Mouse (Mus musculus) heart, embryonic 12.5 days (tissue): ENCODE results near the gene Pabpc4. TPM values are rescaled to one million over a fixed set of nuclear protein-coding genes. Genes with fewer than 3 reads are reported as not detected.

Experiments used
- ATAC-seq: fragments of 200-750 bp; cut with Nextera tagmentation; 2 replicates; pipeline ENCODE4 v1.8.0; 2017; ENCODE audit warnings: moderate TSS enrichment, moderate library complexity; ENCODE audit not compliant: insufficient number of reproducible peaks, low FRiP score
- H3K27ac ChIP-seq: fragments of 300-500 bp; sonication (generic); 2 replicates; pipeline ENCODE4 v1.5.1; 2016; ENCODE audit warnings: mild to moderate bottlenecking, moderate library complexity; ENCODE audit not compliant: poor library complexity, severe bottlenecking
- H3K27me3 ChIP-seq: fragments of 300-500 bp; sonication (generic); replicated peaks from 2 replicates; pipeline ENCODE4 v1.6.1; 2016; ENCODE audit warnings: mild to moderate bottlenecking, moderate library complexity
- H3K36me3 ChIP-seq: fragments of 300-500 bp; sonication (generic); 2 replicates; pipeline ENCODE4 v1.6.1; 2016; ENCODE audit warnings: mild to moderate bottlenecking, moderate library complexity
- H3K4me1 ChIP-seq: fragments of 300-500 bp; sonication (generic); replicated peaks from 2 replicates; pipeline ENCODE4 v1.6.1; 2016; ENCODE audit warnings: mild to moderate bottlenecking
- H3K4me2 ChIP-seq: fragments of 300-500 bp; sonication (generic); 2 replicates; pipeline ENCODE4 v1.6.1; 2016; ENCODE audit warnings: mild to moderate bottlenecking, moderate library complexity
- H3K4me3 ChIP-seq: fragments of 300-500 bp; sonication (generic); 2 replicates; pipeline ENCODE4 v1.5.1; 2016; ENCODE audit warnings: mild to moderate bottlenecking
- H3K9ac ChIP-seq: fragments of 300-500 bp; sonication (generic); 2 replicates; pipeline ENCODE4 v1.6.1; 2016; ENCODE audit warnings: mild to moderate bottlenecking, moderate library complexity
- H3K9me3 ChIP-seq: fragments of 300-500 bp; sonication (generic); replicated peaks from 2 replicates; pipeline ENCODE4 v1.6.1; 2016; ENCODE audit warnings: mild to moderate bottlenecking, moderate library complexity
- WGBS: fragments of 180-500 bp; shearing (Covaris S2); methylation state at CpG from one replicate; pipeline ENCODE4 v1.1.7; 2016; 5-methylcytosine and 5-hydroxymethylcytosine counted together
- polyA plus RNA-seq: library from polyadenylated mRNA; unstranded; fragments of >200 nt; fragmentation: Nextera tagmentation; extraction: Ambion mirVana; gene quantifications from 2 replicates; pipeline ENCODE4 v1.2.1, GENCODE M21; 2016

Pabpc4 gene
- polyA plus RNA-seq, 1 experiment from 2014 or later = 62.7 TPM

DNA sequence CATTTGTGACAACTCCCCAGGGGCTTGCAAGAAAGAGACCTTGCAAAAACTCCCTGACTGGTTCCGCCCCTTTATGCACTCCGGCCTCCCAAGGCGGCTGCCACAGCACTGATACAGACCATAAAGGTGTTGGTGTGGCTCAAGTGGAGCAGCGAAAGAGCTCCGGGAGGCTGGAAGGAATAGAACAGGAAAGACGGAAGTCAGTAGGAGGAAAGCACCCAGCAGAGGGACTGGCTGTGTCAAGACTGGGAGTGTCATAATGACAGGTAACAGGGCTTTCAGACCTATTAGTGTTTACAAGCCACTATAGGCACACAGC lies 81.3 kb downstream of the Pabpc4 start:
- Histone ChIP-seq H3K27ac (no peak overlapping the region), H3K4me1 (peaks cover 11% of the 10 kb centered on the region; the same call in 1 of the 2 replicates), H3K4me2 (peak overlapping the region; percentile 97), H3K27me3 (peaks cover 36% of the 10 kb centered on the region), H3K36me3 (peaks cover 4% of the 10 kb centered on the region), H3K9ac (peak overlapping the region; percentile 53), H3K4me3 (peak overlapping the region; percentile 57), H3K9me3 (no peaks in the 10 kb centered on the region)
- WGBS = 2% methylated on average over 6 of the region's 6 CpGs
- ATAC-seq = peak; percentile 28

Other genes starting within 250 kb of the Pabpc4 start
- 13.4 and 14.3 TPM in 2 replicates for gene Trit1, start 245.8 kb upstream of the Pabpc4 start, polyA plus RNA-seq
- gene Bmp8b, start 157.2 kb upstream of the Pabpc4 start, polyA plus RNA-seq = 0.17 TPM in 1 of 2 replicates, not detected in the other
- not detected in 2 replicates for gene Oxct2b, start 146.1 kb upstream of the Pabpc4 start, polyA plus RNA-seq
- gene Ppie, start 122.4 kb upstream of the Pabpc4 start, polyA plus RNA-seq = 54.0 and 59.3 TPM in 2 replicates
- 1.6 TPM in 2 replicates for gene Hpcal4, start 79.1 kb upstream of the Pabpc4 start, polyA plus RNA-seq
- 0.92 TPM in 2 replicates for gene Nt5c1a, start 60.8 kb upstream of the Pabpc4 start, polyA plus RNA-seq
- gene Heyl, start 28.8 kb upstream of the Pabpc4 start, polyA plus RNA-seq = 6.8 and 7.3 TPM in 2 replicates
- gene Oxct2a, start 61.3 kb downstream of the Pabpc4 start, polyA plus RNA-seq = not detected in 2 replicates
- gene Bmp8a, start 80.9 kb downstream of the Pabpc4 start, polyA plus RNA-seq = 0.14 and 0.31 TPM in 2 replicates